Mouse (Mus musculus): ENCODE results near the gene 2310034C09Rik. TPM values are rescaled to one million over a fixed set of nuclear protein-coding genes. Genes with fewer than 3 reads are reported as not detected.

The 2310034C09Rik gene
- polyA plus RNA-seq, 1 experiment from 2014 or later: not detected

DNA sequence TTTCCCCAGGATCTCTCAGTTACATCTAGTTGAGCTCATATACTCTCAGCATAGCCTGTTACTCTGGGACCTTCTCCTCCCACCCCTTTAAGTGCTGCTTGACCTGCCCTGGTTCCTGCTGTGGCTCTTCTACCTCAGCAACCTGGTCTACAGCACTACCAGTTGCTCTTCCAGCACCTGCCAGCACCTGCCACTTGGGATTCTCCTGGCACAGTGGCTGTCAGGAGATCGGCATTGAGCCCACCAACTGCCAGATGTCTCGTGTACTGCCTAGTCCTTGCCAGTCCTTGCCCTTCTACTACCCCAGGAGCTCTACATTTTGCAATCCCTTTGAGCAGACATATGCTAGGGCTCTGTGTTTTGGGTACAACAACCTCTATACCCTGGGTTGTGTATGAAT lies 28.1 kb downstream of the 2310034C09Rik start:
- no peak for ATAC-seq
- no peaks in the 10 kb centered on the region for H3K36me3 ChIP-seq
- H3K4me2 ChIP-seq (replicated peaks): no peak overlapping the region
- H3K9ac ChIP-seq (replicated peaks): no peak overlapping the region
- 85% methylated on average over 2 of the region's 2 CpGs for WGBS
- H3K27ac ChIP-seq: no peak overlapping the region
- no peaks in the 10 kb centered on the region for H3K9me3 ChIP-seq
- H3K4me3 ChIP-seq (replicated peaks): no peak overlapping the region
- H3K4me1 ChIP-seq (replicated peaks): no peaks in the 10 kb centered on the region
- H3K27me3 ChIP-seq: no peaks in the 10 kb centered on the region

Other genes with a start within 250 kb of the 2310034C09Rik start
- not detected in 2 replicates for gene Cldn8, start 195.7 kb upstream of the 2310034C09Rik start, polyA plus RNA-seq (2015; fragmentation: Nextera tagmentation; extraction: Ambion mirVana)
- not detected in 2 replicates for gene Krtap24-1, start 146.6 kb upstream of the 2310034C09Rik start, polyA plus RNA-seq (2015; fragmentation: Nextera tagmentation; extraction: Ambion mirVana)
- not detected in 2 replicates for gene 2310079G19Rik, start 131.2 kb upstream of the 2310034C09Rik start, polyA plus RNA-seq (2015; fragmentation: Nextera tagmentation; extraction: Ambion mirVana)
- not detected in 2 replicates for gene Krtap26-1, start 111.1 kb upstream of the 2310034C09Rik start, polyA plus RNA-seq (2015; fragmentation: Nextera tagmentation; extraction: Ambion mirVana)
- not detected in 2 replicates for gene Krtap27-1, start 87.2 kb upstream of the 2310034C09Rik start, polyA plus RNA-seq (2015; fragmentation: Nextera tagmentation; extraction: Ambion mirVana)
- not detected in 2 replicates for gene 2310061N02Rik, start 50.9 kb upstream of the 2310034C09Rik start, polyA plus RNA-seq (2015; fragmentation: Nextera tagmentation; extraction: Ambion mirVana)
- gene Krtap13-1, start 30.0 kb upstream of the 2310034C09Rik start, polyA plus RNA-seq (2015; fragmentation: Nextera tagmentation; extraction: Ambion mirVana): not detected in 2 replicates
- not detected in 2 replicates for gene Krtap13, start 7.2 kb upstream of the 2310034C09Rik start, polyA plus RNA-seq (2015; fragmentation: Nextera tagmentation; extraction: Ambion mirVana)
- gene 2310057N15Rik, start 15.4 kb downstream of the 2310034C09Rik start, polyA plus RNA-seq (2015; fragmentation: Nextera tagmentation; extraction: Ambion mirVana): not detected in 2 replicates
- not detected in 2 replicates for gene Gm5965, start 19.0 kb downstream of the 2310034C09Rik start, polyA plus RNA-seq (2015; fragmentation: Nextera tagmentation; extraction: Ambion mirVana)
- gene Gm20741, start 53.4 kb downstream of the 2310034C09Rik start, polyA plus RNA-seq (2015; fragmentation: Nextera tagmentation; extraction: Ambion mirVana): not detected in 2 replicates
- not detected in 2 replicates for gene Krtap15, start 61.4 kb downstream of the 2310034C09Rik start, polyA plus RNA-seq (2015; fragmentation: Nextera tagmentation; extraction: Ambion mirVana)
- not detected in 2 replicates for gene Krtap14, start 67.3 kb downstream of the 2310034C09Rik start, polyA plus RNA-seq (2015; fragmentation: Nextera tagmentation; extraction: Ambion mirVana)
- not detected in 2 replicates for gene Krtap19-1, start 110.6 kb downstream of the 2310034C09Rik start, polyA plus RNA-seq (2015; fragmentation: Nextera tagmentation; extraction: Ambion mirVana)
- not detected in 2 replicates for gene Krtap19-2, start 115.4 kb downstream of the 2310034C09Rik start, polyA plus RNA-seq (2015; fragmentation: Nextera tagmentation; extraction: Ambion mirVana)
- gene Krtap19-3, start 119.2 kb downstream of the 2310034C09Rik start, polyA plus RNA-seq (2015; fragmentation: Nextera tagmentation; extraction: Ambion mirVana): not detected in 2 replicates
- gene Krtap19-4, start 126.2 kb downstream of the 2310034C09Rik start, polyA plus RNA-seq (2015; fragmentation: Nextera tagmentation; extraction: Ambion mirVana): not detected in 2 replicates
- not detected in 2 replicates for gene Krtap19-5, start 137.6 kb downstream of the 2310034C09Rik start, polyA plus RNA-seq (2015; fragmentation: Nextera tagmentation; extraction: Ambion mirVana)
- not detected in 2 replicates for gene Krtap19-9b, start 173.4 kb downstream of the 2310034C09Rik start, polyA plus RNA-seq (2015; fragmentation: Nextera tagmentation; extraction: Ambion mirVana)
- gene Krtap16-3, start 204.0 kb downstream of the 2310034C09Rik start, polyA plus RNA-seq (2015; fragmentation: Nextera tagmentation; extraction: Ambion mirVana): not detected in 2 replicates